Mouse (Mus musculus): ENCODE data around the gene Gbx1. TPM values are rescaled to one million over a fixed set of nuclear protein-coding genes. Genes with fewer than 3 reads are reported as not detected.

Gbx1 gene
- polyA plus RNA-seq, 1 experiment from 2014 or later = not detected

DNA sequence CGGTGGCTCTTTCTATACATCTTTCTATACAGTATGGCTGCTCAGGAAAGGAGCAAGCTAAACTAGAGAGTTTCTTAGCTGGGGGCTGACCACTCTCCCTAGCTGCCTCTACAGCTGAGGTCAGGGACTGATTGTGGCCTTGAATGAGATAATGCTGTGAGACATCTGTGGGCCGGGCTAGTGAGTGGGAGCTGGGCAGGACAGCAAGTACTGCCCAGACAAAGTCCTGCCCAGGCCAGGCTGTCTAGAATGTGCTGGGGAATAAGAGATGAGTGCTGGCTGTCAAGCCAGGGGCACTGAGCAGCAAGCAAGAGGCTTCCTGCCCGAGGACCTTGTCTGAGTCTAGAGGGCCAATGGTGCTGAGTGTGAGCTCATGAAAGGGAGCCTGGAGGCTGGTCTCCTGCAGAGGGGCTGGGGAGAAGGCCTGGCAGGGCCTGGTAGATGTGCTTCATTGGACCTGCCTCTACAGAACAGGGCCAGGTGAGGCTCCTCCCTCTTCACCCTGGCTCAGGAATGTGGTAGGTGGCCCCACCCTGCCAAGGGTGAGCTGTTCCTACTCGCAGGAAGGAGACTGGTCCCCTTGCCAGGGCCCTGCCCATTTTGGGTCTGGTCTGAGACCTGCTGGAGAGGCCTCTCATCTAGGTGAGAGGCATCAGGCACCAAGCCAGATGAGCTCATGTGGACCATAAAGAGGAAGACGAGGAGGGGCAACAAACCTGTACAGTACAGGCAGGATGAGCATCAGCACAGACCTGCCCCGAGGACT is 51.3 kb downstream of the Gbx1 start:
- Histone ChIP-seq H3K36me3 (replicated peaks) (peaks cover 42% of the 10 kb centered on the region), H3K27ac (replicated peaks) (no peak overlapping the region), H3K4me3 (replicated peaks) (no peak overlapping the region), H3K4me2 (no peak overlapping the region), H3K27me3 (peaks cover 41% of the 10 kb centered on the region), H3K4me1 (replicated peaks) (peaks cover 24% of the 10 kb centered on the region), H3K9ac (no peak overlapping the region), H3K9me3 (replicated peaks) (no peaks in the 10 kb centered on the region)
- 67% methylated on average over 6 of the region's 6 CpGs for WGBS (ENCODE audit: insufficient replicate concordance)
- no peak for ATAC-seq (ENCODE audit: insufficient read depth)

- WGBS (ENCODE audit: insufficient replicate concordance) = 5% methylated on average over 67 of the region's 67 CpGs
- Histone ChIP-seq H3K9ac (no peak overlapping the region), H3K9me3 (replicated peaks) (no peaks in the 10 kb centered on the region), H3K4me3 (replicated peaks) (peak overlapping the region; percentile 43), H3K4me2 (peak overlapping the region; percentile 62), H3K4me1 (replicated peaks) (peaks cover 24% of the 10 kb centered on the region), H3K27ac (replicated peaks) (no peak overlapping the region), H3K36me3 (replicated peaks) (peaks cover 33% of the 10 kb centered on the region), H3K27me3 (peaks cover 41% of the 10 kb centered on the region)
- ATAC-seq (ENCODE audit: insufficient read depth) = no peak
Observed at GRCm38 (mm10) chr5:24474723-24475261, 52.2 kb downstream of the Gbx1 start.

DNA sequence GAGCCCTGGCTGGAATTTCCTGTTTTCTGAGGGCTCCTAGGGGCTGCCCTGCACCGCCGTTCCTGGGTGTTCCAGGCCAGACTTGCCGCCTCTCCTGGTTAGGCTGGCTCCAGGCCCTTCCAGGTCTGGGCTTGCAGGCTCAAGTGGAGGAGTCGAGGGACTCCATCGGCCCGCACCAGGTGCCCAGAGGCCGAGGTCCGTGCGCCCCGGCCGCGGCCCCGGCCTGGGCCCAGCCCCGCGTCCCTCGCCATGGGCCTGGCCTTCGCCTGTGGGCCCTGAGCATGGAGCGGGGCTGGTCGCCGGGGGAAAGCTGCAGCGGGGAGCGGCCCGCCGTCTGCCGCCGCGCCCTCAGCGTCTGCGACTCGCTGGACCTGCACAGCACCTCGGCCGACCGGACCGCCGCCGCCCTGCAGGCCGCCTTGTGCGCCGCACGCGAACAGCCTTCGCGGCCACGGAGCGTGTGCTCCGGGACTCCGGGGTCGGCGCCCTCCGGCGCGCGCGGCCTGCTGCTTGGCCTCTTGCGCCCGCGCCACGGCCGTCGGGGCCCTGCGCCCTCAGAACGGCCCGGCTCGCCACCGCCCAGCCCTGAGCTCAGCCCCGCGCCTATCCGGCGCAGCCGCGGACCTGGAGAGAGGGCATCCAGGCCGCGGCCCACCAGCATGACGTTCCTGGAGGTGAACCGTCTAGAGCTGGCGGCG is 52.8 kb downstream of the Gbx1 start:
- Histone ChIP-seq H3K27ac (replicated peaks) (no peak overlapping the region), H3K4me3 (replicated peaks) (peak overlapping the region; percentile 43), H3K27me3 (peaks cover 41% of the 10 kb centered on the region), H3K4me2 (peak overlapping the region; percentile 62), H3K36me3 (replicated peaks) (peaks cover 27% of the 10 kb centered on the region), H3K9me3 (replicated peaks) (no peaks in the 10 kb centered on the region), H3K9ac (no peak overlapping the region), H3K4me1 (replicated peaks) (peaks cover 24% of the 10 kb centered on the region)
- ATAC-seq (ENCODE audit: insufficient read depth) = no peak
- 5% methylated on average over 77 of the region's 77 CpGs for WGBS (ENCODE audit: insufficient replicate concordance)

DNA sequence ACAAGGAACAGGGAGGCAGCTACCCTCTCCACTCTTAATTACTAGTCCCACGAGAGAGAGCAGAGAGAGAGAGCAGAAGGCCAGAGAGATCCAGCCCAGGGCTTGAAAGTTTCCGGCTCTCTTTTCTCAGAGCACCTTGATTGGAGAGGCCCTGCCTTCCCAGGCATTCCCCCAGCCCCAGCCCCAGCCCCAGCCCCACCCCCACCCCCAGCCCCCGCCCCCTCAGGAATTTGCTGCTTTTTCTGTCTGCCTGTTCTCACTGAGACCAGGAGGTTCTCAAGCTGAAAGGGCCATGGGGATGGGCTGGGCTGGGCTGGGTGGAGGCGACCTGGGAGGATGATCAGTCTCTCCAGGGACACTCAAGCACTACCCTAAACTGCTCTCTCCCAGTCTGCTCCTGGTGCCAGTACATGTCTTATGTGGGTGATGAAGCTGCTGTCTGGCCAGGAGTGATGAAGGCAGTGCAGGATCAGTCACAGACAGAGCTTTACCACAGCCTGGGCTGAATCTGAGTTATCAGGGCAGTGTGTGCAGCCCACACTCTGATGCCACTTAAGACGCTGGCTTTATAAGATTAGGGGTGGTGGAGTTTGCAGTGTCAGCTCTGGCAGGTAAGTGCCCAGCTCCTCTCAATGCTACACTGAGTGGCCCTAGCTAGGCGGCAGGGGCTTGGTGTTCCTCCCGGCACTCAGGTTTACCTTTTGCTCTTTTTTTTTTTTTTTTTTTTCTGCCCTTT is 54.0 kb downstream of the Gbx1 start:
- H3K4me1 ChIP-seq (replicated peaks) = peaks cover 24% of the 10 kb centered on the region
- peaks cover 41% of the 10 kb centered on the region for H3K27me3 ChIP-seq
- no peak overlapping the region for H3K4me3 ChIP-seq (replicated peaks)
- no peaks in the 10 kb centered on the region for H3K9me3 ChIP-seq (replicated peaks)
- no peak overlapping the region for H3K9ac ChIP-seq
- no peak overlapping the region for H3K27ac ChIP-seq (replicated peaks)
- H3K36me3 ChIP-seq (replicated peaks) = peaks cover 16% of the 10 kb centered on the region
- ATAC-seq (ENCODE audit: insufficient read depth) = no peak
- 51% methylated on average over 7 of the region's 7 CpGs for WGBS (ENCODE audit: insufficient replicate concordance)
- no peak overlapping the region for H3K4me2 ChIP-seq

DNA sequence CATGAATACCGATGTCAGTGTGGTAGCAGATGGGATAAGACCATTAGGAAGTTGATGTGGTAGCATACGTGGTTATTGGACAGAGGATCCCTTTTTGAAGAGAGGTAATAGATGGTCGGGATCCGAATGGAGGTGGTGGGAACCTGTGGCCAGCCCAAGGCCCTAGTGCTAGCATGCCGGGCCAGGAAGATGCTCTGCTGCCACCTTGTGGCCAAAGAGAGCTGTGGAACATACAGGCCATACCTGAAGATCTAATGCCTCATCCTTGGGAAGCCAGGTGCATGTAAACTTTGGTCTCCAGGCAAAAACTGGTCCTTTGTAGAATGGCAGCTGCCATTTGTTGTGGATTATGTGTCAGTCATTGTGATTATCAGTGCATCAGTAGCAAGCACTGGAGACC is 56.4 kb downstream of the Gbx1 start:
- Histone ChIP-seq H3K4me2 (no peak overlapping the region), H3K27me3 (peaks cover 37% of the 10 kb centered on the region), H3K9me3 (replicated peaks) (no peaks in the 10 kb centered on the region), H3K4me3 (replicated peaks) (no peak overlapping the region), H3K27ac (replicated peaks) (no peak overlapping the region), H3K36me3 (replicated peaks) (no peaks in the 10 kb centered on the region), H3K4me1 (replicated peaks) (peaks cover 33% of the 10 kb centered on the region), H3K9ac (no peak overlapping the region)
- peak; percentile 49; the same call in 1 of the 2 replicates for ATAC-seq (ENCODE audit: insufficient read depth)
- 11% methylated on average over 5 of the region's 5 CpGs for WGBS (ENCODE audit: insufficient replicate concordance)

- no peak for ATAC-seq (ENCODE audit: insufficient read depth)
- Histone ChIP-seq H3K9ac (no peak overlapping the region), H3K27me3 (0 out of 2 replicates have a peak, but pooled peaks cover 3% of the 10 kb centered on the region), H3K4me2 (no peak overlapping the region), H3K4me1 (replicated peaks) (peaks cover 12% of the 10 kb centered on the region), H3K4me3 (replicated peaks) (no peak overlapping the region), H3K27ac (replicated peaks) (no peak overlapping the region), H3K36me3 (replicated peaks) (no peaks in the 10 kb centered on the region), H3K9me3 (replicated peaks) (no peaks in the 10 kb centered on the region)
- 77% methylated on average over 12 of the region's 12 CpGs for WGBS (ENCODE audit: insufficient replicate concordance)
Observed at GRCm38 (mm10) chr5:24466762-24467161, 60.2 kb downstream of the Gbx1 start.

DNA sequence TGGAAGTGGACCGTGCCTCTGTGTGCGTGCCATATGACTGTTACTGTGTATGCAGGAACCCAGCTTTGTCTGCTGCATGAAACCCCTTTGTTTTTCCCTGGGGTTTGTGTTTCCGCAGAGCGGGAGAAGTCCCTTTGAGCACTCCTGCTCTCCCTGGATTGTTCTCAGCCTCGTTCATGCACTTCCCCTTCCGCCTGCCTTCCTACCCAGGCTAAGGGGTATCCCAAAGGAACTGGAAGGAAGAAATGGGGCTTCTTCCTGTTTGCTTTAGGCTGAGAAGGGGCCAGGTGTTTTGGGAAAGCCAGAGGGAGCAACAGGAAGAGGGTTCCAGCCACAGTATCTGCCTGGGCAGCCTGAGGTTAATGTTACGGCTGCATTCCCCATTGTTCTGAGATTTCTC is 71.4 kb downstream of the Gbx1 start:
- H3K27me3 ChIP-seq = no peaks in the 10 kb centered on the region
- H3K4me2 ChIP-seq = no peak overlapping the region
- WGBS (ENCODE audit: insufficient replicate concordance) = 80% methylated on average over 7 of the region's 7 CpGs
- H3K36me3 ChIP-seq (replicated peaks) = peaks cover 25% of the 10 kb centered on the region; the same call in 1 of the 2 replicates
- H3K9ac ChIP-seq = no peak overlapping the region
- no peak for ATAC-seq (ENCODE audit: insufficient read depth)
- H3K4me3 ChIP-seq (replicated peaks) = no peak overlapping the region
- H3K9me3 ChIP-seq (replicated peaks) = no peaks in the 10 kb centered on the region
- no peak overlapping the region for H3K27ac ChIP-seq (replicated peaks)
- H3K4me1 ChIP-seq (replicated peaks) = peaks cover 63% of the 10 kb centered on the region

GRCm38 (mm10) chr5:24455076-24455475 is 71.9 kb downstream of the Gbx1 start:
- Histone ChIP-seq H3K4me2 (no peak overlapping the region), H3K36me3 (replicated peaks) (peaks cover 25% of the 10 kb centered on the region; the same call in 1 of the 2 replicates), H3K9ac (no peak overlapping the region), H3K4me3 (replicated peaks) (no peak overlapping the region), H3K27ac (replicated peaks) (no peak overlapping the region), H3K9me3 (replicated peaks) (no peaks in the 10 kb centered on the region), H3K4me1 (replicated peaks) (peaks cover 63% of the 10 kb centered on the region), H3K27me3 (no peaks in the 10 kb centered on the region)
- 81% methylated on average over 3 of the region's 3 CpGs for WGBS (ENCODE audit: insufficient replicate concordance)
- no peak for ATAC-seq (ENCODE audit: insufficient read depth)

DNA sequence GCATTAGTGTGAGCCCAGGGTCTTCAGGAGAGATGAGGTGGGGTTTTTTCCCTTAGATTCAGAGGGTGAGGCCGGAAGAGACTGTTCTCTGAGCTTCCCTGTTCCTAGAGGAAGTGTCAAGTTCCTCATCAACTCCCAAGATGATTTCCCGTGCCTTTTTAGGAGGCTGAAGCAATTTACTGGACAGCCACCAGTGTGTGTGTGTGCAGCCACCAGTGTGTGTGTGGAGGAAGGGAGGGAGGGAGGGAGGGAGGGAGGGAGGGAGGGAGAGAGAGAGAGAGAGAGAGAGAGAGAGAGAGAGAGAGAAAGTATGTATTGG is 73.1 kb downstream of the Gbx1 start:
- H3K4me1 ChIP-seq (replicated peaks) = peaks cover 57% of the 10 kb centered on the region
- H3K36me3 ChIP-seq (replicated peaks) = peaks cover 25% of the 10 kb centered on the region; the same call in 1 of the 2 replicates
- no peak overlapping the region for H3K27ac ChIP-seq (replicated peaks)
- H3K4me3 ChIP-seq (replicated peaks) = no peak overlapping the region
- H3K9me3 ChIP-seq (replicated peaks) = no peaks in the 10 kb centered on the region
- no peak overlapping the region for H3K9ac ChIP-seq
- H3K27me3 ChIP-seq = no peaks in the 10 kb centered on the region
- H3K4me2 ChIP-seq = peak overlapping the region; percentile 100
- WGBS (ENCODE audit: insufficient replicate concordance) = 31% methylated on average over 2 of the region's 2 CpGs
- ATAC-seq (ENCODE audit: insufficient read depth) = no peak

- H3K27ac ChIP-seq (replicated peaks) = peak overlapping the region; percentile 96; the same call in 1 of the 2 replicates
- peaks cover 21% of the 10 kb centered on the region; the same call in 1 of the 2 replicates for H3K36me3 ChIP-seq (replicated peaks)
- H3K9ac ChIP-seq = peak overlapping the region; percentile 90
- H3K4me1 ChIP-seq (replicated peaks) = peaks cover 57% of the 10 kb centered on the region
- H3K27me3 ChIP-seq = no peaks in the 10 kb centered on the region
- H3K9me3 ChIP-seq (replicated peaks) = no peaks in the 10 kb centered on the region
- ATAC-seq (ENCODE audit: insufficient read depth) = no peak
- peak overlapping the region; percentile 100 for H3K4me2 ChIP-seq
- 31% methylated on average over 5 of the region's 5 CpGs for WGBS (ENCODE audit: insufficient replicate concordance)
- peak overlapping the region; percentile 83 for H3K4me3 ChIP-seq (replicated peaks)
Observed at GRCm38 (mm10) chr5:24453283-24453984, 73.6 kb downstream of the Gbx1 start.
